Mouse (Mus musculus): ENCODE data around the gene Sntb2. TPM values are rescaled to one million over a fixed set of nuclear protein-coding genes. Genes with fewer than 3 reads are reported as not detected.

Sntb2 gene
- total and polyA plus RNA-seq, 3 experiments = 3.6 to 3.8 TPM; not detected in 1

DNA sequence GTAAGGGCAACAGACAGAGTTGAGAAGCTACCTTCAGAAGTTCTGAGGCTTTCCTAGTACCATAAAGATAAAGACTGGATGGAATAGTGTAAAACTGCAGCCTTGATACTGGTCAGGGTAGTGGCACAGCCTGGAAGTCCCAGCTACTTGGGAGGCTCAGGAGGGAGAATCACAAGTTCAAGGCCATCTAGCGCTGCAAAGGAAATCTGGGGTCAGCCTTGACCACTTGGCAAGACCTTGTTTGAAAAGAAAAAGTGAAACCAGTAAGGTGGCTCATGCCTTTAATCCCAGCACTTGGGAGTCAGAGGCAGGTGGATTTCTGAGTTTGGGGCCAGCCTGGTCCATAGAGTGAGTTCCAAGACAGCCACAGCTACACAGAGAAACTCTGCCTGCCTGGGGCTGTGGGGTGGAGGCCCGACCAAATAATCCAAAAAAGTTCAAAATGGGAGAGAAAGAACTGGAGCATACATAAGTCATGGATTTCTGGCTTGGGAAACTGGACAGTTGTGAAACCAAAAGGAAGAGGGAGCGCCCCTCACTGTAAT is 8.4 kb downstream of the Sntb2 start:
- TF ChIP-seq POLR2A (IDR thresholded peaks at IDR 0.05; ENCODE audit: control insufficient read depth in 1 of 2, insufficient read depth in 1 of 2, low read depth in 1 of 2, low read length in 2 of 2, poor library complexity in 1 of 2) (no peak), GATA1 (IDR thresholded peaks at IDR 0.05; ENCODE audit: low read depth, low read length) (no peak), USF1 (IDR thresholded peaks at IDR 0.05; ENCODE audit: low read depth, low read length) (no peak), EP300 (IDR thresholded peaks at IDR 0.05; ENCODE audit: low read depth in 1 of 2, low read length in 2 of 2) (no peak)
- Histone ChIP-seq H3K4me3 (ENCODE audit: control insufficient read depth in 1 of 2, insufficient read depth in 1 of 2, low read depth in 2 of 2, low read length in 2 of 2) (no peak overlapping the region), H3K9ac (ENCODE audit: control insufficient read depth, low read depth, low read length, poor library complexity, severe bottlenecking) (no peak overlapping the region), H3K79me2 (ENCODE audit: control insufficient read depth, insufficient read depth, low read length, poor library complexity) (no peaks in the 10 kb centered on the region; the same call in 1 of the 2 replicates), H3K27me3 (ENCODE audit: control insufficient read depth in 1 of 2, insufficient read depth in 2 of 2, low read length in 2 of 2) (no peaks in the 10 kb centered on the region), H3K4me1 (ENCODE audit: control insufficient read depth in 1 of 2, insufficient read depth in 2 of 2, low read length in 2 of 2) (no peaks in the 10 kb centered on the region; a peak in 1 of 4 replicates), H3K9me3 (replicated peaks; ENCODE audit: insufficient read depth, low read length) (no peaks in the 10 kb centered on the region), H3K27ac (ENCODE audit: control insufficient read depth, low read depth, low read length) (no peak overlapping the region), H3K36me3 (ENCODE audit: control insufficient read depth in 1 of 2, insufficient read depth in 2 of 2, low read length in 2 of 2) (no peaks in the 10 kb centered on the region; a peak in 1 of 4 replicates)
- no peak for DNase-seq (ENCODE audit: low read depth, low spot score)

- Histone ChIP-seq H3K79me2 (ENCODE audit: control insufficient read depth, insufficient read depth, low read length, poor library complexity) (no peaks in the 10 kb centered on the region; the same call in 1 of the 2 replicates), H3K4me3 (ENCODE audit: control insufficient read depth in 1 of 2, insufficient read depth in 1 of 2, low read depth in 2 of 2, low read length in 2 of 2) (no peak overlapping the region), H3K4me1 (ENCODE audit: control insufficient read depth in 1 of 2, insufficient read depth in 2 of 2, low read length in 2 of 2) (no peaks in the 10 kb centered on the region; a peak in 1 of 4 replicates), H3K36me3 (ENCODE audit: control insufficient read depth in 1 of 2, insufficient read depth in 2 of 2, low read length in 2 of 2) (no peaks in the 10 kb centered on the region; a peak in 1 of 4 replicates), H3K27me3 (ENCODE audit: control insufficient read depth in 1 of 2, insufficient read depth in 2 of 2, low read length in 2 of 2) (no peaks in the 10 kb centered on the region), H3K9me3 (replicated peaks; ENCODE audit: insufficient read depth, low read length) (no peaks in the 10 kb centered on the region), H3K27ac (ENCODE audit: control insufficient read depth, low read depth, low read length) (no peak overlapping the region), H3K9ac (ENCODE audit: control insufficient read depth, low read depth, low read length, poor library complexity, severe bottlenecking) (no peak overlapping the region)
- DNase-seq (ENCODE audit: low read depth, low spot score) = no peak
- TF ChIP-seq CHD1 (IDR thresholded peaks at IDR 0.05; ENCODE audit: low read depth, low read length) (no peak), CHD2 (IDR thresholded peaks at IDR 0.05; ENCODE audit: low read length) (no peak), SIN3A (IDR thresholded peaks at IDR 0.05; ENCODE audit: low read length) (no peak), BHLHE40 (IDR thresholded peaks at IDR 0.05; ENCODE audit: borderline replicate concordance, low read depth, low read length) (no peak), ZC3H11A (IDR thresholded peaks at IDR 0.05; ENCODE audit: low read depth, low read length) (no peak), HCFC1 (IDR thresholded peaks at IDR 0.05; ENCODE audit: low read depth, low read length) (no peak), ZNF384 (IDR thresholded peaks at IDR 0.05; ENCODE audit: low read depth, low read length) (no peak), MYB (IDR thresholded peaks at IDR 0.05; ENCODE audit: low read depth, low read length) (no peak), MXI1 (IDR thresholded peaks at IDR 0.05; ENCODE audit: low read depth, low read length) (no peak), GABPA (IDR thresholded peaks at IDR 0.05; ENCODE audit: low read depth, low read length) (no peak), RCOR1 (IDR thresholded peaks at IDR 0.05; ENCODE audit: low read depth, low read length) (no peak)
Observed at GRCm38 (mm10) chr8:106944756-106945155, 9.2 kb downstream of the Sntb2 start.
